Mouse (Mus musculus) embryonic fibroblast, embryonic 13.5 days (primary cell): Measurements from ENCODE around the gene Fam19a2.

Experiments
- CTCF ChIP-seq: IDR thresholded peaks from 2 replicates; pipeline ENCODE4 v1.5.1; 2011; ENCODE audit warnings: mild to moderate bottlenecking, control low read depth, low read length, moderate library complexity, borderline replicate concordance; ENCODE audit not compliant: insufficient read depth
- POLR2A ChIP-seq: IDR thresholded peaks from 2 replicates; pipeline ENCODE4 v1.6.1; 2011; ENCODE audit warnings: low read depth, mild to moderate bottlenecking, control low read depth, low read length, moderate library complexity

DNA sequence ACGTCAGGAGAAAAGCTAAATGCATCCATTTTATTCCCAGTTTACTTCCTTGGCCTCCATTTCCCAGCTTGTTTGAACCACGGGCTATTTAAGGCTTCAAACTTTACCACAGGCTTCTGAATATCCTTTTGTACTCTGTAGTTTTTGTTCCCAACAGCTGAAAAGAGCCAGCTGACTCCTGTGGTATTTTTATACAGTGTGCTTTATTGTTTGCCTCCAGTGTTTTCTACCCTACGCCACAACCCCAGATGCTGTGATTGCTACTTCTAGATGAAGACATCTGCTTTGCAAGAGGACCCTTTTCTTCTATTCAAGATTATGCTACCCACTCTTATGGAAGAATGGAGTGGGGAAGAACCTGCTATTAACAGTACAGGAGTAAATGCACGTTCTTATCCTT is 314.0 kb downstream of the Fam19a2 start:
- TF ChIP-seq CTCF, result no peak
- no peak for TF ChIP-seq POLR2A
